Mouse (Mus musculus): ENCODE data around the gene Gm49396. TPM values are rescaled to one million over a fixed set of nuclear protein-coding genes. Genes with fewer than 3 reads are reported as not detected.

Gm49396 gene
- total RNA-seq, 2 experiments from 2014 or later: 9.1 to 9.2 TPM

GRCm38 (mm10) chr7:30586455-30587020, 23.4 kb downstream of the Gm49396 start:
- no peak for DNase-seq (ENCODE audit: low spot score in 2 of 2)

GRCm38 (mm10) chr7:30587842-30588667, 24.9 kb downstream of the Gm49396 start:
- DNase-seq (ENCODE audit: low spot score in 2 of 2): peak in 1 of 2 experiments; percentile 42

GRCm38 (mm10) chr7:30588676-30589434, 25.7 kb downstream of the Gm49396 start, which contains the start of gene Kmt2b:
Gene Kmt2b, minus strand, starts transcription at chr7:30588726.
- DNase-seq (ENCODE audit: low spot score in 2 of 2): peak; percentile 96 to 97

GRCm38 (mm10) chr7:30589435-30590301, 26.5 kb downstream of the Gm49396 start:
- DNase-seq (ENCODE audit: low spot score in 2 of 2): peak; percentile 65 to 83

- DNase-seq (ENCODE audit: low spot score in 2 of 2): no peak
Observed at GRCm38 (mm10) chr7:30590927-30591604, 27.9 kb downstream of the Gm49396 start.

- no peak for DNase-seq (ENCODE audit: low spot score in 2 of 2)
Observed at GRCm38 (mm10) chr7:30591605-30591951, 28.4 kb downstream of the Gm49396 start.

GRCm38 (mm10) chr7:30592772-30593423, 29.8 kb downstream of the Gm49396 start:
- DNase-seq (ENCODE audit: low spot score in 2 of 2): no peak

GRCm38 (mm10) chr7:30593579-30594509, 30.7 kb downstream of the Gm49396 start:
- DNase-seq (ENCODE audit: low spot score in 2 of 2): no peak

- no peak for DNase-seq (ENCODE audit: low spot score in 2 of 2)
Observed at GRCm38 (mm10) chr7:30594510-30595024, 31.4 kb downstream of the Gm49396 start.

GRCm38 (mm10) chr7:30596093-30596492, 32.9 kb downstream of the Gm49396 start:
- no peak for DNase-seq (ENCODE audit: low spot score in 2 of 2)

GRCm38 (mm10) chr7:30596811-30597210, 33.7 kb downstream of the Gm49396 start:
- no peak for DNase-seq (ENCODE audit: low spot score in 2 of 2)

- no peak for DNase-seq (ENCODE audit: low spot score in 2 of 2)
Observed at GRCm38 (mm10) chr7:30598786-30599185, 35.6 kb downstream of the Gm49396 start, which contains the start of gene Zbtb32. Gene Zbtb32, minus strand, starts transcription at chr7:30598909.

- peak; percentile 89 to 97 for DNase-seq (ENCODE audit: low spot score in 2 of 2)
Observed at GRCm38 (mm10) chr7:30599933-30600353, 36.8 kb downstream of the Gm49396 start.

GRCm38 (mm10) chr7:30600651-30601050, 37.5 kb downstream of the Gm49396 start:
- DNase-seq (ENCODE audit: low spot score in 2 of 2): no peak

GRCm38 (mm10) chr7:30602583-30602982, 39.4 kb downstream of the Gm49396 start:
- no peak for DNase-seq (ENCODE audit: low spot score in 2 of 2)

GRCm38 (mm10) chr7:30604424-30604823, 41.3 kb downstream of the Gm49396 start:
- DNase-seq (ENCODE audit: low spot score in 2 of 2): no peak

GRCm38 (mm10) chr7:30604944-30605343, 41.8 kb downstream of the Gm49396 start:
- DNase-seq (ENCODE audit: low spot score in 2 of 2): no peak

GRCm38 (mm10) chr7:30607706-30608309, 44.7 kb downstream of the Gm49396 start:
- peak in 1 of 2 experiments; percentile 44 for DNase-seq (ENCODE audit: low spot score in 2 of 2)

Measured in layer of hippocampus, adult 18-20 months (tissue).